Mouse (Mus musculus) layer of hippocampus, adult 18-20 months (tissue): ENCODE results near the gene Sec24b. TPM values are rescaled to one million over a fixed set of nuclear protein-coding genes. Genes with fewer than 3 reads are reported as not detected.
A peak's percentile ranks its signal among the peaks of the same experiment; 100 is the strongest.

Source experiments
- DNase-seq, 2 experiments: peaks; one replicate each; pipeline ENCODE4 v3.0.0; 2022; ENCODE audit warnings: low spot score in 2 of 2
- long read RNA-seq: library from polyadenylated mRNA; stranded (forward); transcript quantifications from one replicate; pipeline ENCODE4 v2.0.0, GENCODE M21; 2021
- total RNA-seq, 2 experiments: library from RNA; stranded (reverse); gene quantifications; 2 replicates each; pipeline ENCODE4 v1.2.3; 2021

Gene Sec24b
- 10 to 100 TPM; 52.5 to 58.7 TPM for total RNA-seq
- long read RNA-seq, full-length matches to known transcripts, result 26 of 52 reads
- long read RNA-seq, partial matches to known transcripts, result 19 of 52 reads
- long read RNA-seq, other reads (novel, unspliced or antisense), result 7 of 52 reads

GRCm38 (mm10) chr3:130061281-130061680 lies at the start of gene Sec24b:
TSS of gene Sec24b (minus strand) at chr3:130061553.
- DNase-seq, result peak in 1 of 2 experiments; percentile 27

- no peak for DNase-seq
Measured at GRCm38 (mm10) chr3:130104471-130104870, 43.1 kb upstream of the Sec24b start.

DNA sequence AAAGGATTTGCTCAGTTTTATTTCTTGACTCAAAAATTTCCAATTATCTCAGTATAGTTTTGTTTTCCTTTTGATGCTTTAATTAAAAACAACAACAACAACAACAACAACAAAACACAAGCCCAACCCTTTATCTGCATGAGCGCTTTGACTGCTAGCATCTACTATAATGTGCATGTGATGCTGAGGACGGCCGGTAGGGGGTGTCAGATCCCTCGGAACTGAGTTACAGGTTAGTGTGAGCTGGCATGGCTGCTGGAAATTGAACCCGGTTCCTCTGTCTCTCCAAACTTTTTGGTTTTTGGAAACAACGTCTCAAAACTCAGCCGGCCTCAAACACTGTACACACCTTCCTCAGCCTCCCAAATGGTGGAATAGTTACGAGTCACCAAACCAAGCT lies 42.1 kb upstream of the Sec24b start:
- no peak for DNase-seq

DNA sequence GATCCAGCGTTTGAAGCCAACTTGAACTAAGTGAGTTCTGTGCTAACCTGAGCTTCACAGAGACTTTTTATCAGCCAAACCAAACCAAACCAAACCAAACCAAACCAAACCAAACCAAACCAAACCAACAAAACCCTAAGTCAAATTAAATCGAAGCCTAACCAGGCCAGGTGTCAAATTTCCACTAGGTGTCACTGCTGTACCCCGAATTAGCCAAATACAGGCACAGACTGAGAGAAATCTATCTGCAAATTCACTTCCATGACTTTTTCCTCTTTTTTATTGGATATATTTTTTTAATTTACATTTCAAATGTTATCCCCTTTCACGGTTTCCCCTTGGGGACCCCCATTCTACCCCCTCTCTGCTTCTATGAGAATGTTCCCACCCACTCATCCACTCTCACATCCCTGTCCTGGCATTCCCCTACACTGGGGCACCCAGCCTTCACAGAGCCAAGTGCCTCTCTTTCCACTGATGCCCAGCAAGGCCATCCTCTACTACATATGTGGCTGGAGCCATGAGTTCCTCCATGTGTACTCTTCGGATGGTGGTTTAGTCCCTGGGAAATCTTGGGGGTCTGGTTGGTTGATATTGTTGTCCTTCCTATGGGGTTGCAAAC lies 33.9 kb upstream of the Sec24b start:
- DNase-seq, result peak; percentile 11 to 79

DNA sequence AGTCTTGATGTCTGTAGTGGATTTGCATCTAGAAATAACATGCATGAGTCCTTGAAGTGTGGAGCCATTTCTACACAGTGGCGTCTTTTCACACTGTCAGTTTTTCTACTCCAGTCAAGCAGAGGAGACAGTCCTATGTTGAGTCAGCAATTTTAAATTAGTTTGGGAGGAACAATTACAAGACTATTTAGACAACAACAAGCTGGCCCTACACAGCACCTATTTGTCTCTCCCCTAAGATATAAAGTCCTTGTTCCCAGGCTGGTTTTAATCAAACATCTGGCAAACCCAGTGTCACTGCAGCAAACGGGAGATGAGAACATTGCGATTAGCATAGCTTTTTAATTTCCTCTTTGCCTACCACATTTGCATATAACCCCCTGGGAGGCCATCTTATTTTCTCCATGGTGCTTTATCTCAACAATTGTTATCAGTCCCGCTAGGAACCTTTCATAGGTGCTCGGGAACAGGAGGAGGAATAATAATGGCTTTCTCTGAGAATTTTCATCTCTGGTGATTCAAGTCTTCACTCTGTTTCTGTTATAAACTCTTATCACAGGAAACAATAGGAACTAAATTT lies 32.9 kb upstream of the Sec24b start:
- no peak for DNase-seq

DNA sequence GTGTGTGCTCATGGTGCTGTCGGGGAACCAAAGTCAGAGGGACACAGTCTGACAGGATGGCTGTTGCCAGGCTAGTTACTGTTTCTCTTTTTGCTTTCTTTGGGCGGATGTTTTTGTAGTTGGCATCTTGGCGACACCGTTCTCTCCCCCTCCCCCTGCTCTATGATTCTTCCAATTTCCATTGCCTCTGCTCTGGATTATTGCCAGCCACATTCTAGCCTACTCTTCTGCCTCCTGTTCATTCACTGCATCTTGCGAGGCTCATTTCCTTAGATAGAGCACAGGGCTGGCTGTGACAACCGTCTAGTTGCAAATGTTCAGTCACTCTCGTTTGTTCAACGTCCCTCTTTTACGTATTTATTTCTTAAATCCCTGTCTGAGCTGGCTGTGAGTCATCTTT lies 29.1 kb upstream of the Sec24b start:
- DNase-seq, result peak in 1 of 2 experiments; percentile 5

GRCm38 (mm10) chr3:130088654-130089053 lies 27.3 kb upstream of the Sec24b start:
- no peak for DNase-seq

DNA sequence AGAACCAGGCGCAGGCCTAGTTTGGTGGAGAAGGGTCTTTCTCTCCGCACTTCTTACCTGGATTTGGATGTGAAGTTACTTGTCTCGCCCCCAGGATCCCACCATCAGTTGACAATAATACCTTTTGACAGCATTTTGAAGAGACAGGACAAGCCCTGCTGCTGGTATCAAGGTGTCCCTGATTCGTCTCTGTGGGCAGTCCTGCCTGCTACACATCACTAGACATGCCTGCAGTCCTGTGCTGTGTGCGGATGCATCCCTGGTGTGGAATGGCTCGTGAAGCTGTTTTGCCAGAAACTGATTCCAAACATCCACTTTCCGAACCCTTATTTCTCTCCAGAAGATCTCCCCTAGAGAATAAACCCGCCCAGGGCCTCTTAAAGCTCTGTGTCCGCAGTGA lies 26.1 kb upstream of the Sec24b start:
- DNase-seq, result no peak

- no peak for DNase-seq
Measured at GRCm38 (mm10) chr3:130086372-130087080, 25.2 kb upstream of the Sec24b start.

- no peak for DNase-seq
Measured at GRCm38 (mm10) chr3:130083312-130083711, 22.0 kb upstream of the Sec24b start.

GRCm38 (mm10) chr3:130080666-130081065 lies 19.3 kb upstream of the Sec24b start:
- DNase-seq, result no peak

DNA sequence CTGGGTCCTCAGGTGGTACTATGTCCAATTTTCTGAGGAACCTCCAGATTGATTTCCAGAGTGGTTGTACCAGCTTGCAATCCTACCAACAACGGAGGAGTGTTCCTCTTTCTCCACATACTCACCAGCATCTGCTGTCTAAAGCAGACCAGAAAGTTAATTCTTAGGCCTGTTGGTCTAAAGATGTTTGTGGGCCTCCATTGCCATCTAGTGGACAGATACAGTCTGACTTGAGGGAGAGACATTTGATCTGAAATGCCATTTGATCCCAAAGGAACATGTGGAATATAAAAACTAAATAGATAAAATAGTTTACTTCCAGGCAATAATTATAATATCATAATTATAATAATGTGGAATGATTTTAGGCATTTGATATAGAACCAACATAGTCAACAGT lies 18.4 kb upstream of the Sec24b start:
- peak; percentile 56 to 86 for DNase-seq

DNA sequence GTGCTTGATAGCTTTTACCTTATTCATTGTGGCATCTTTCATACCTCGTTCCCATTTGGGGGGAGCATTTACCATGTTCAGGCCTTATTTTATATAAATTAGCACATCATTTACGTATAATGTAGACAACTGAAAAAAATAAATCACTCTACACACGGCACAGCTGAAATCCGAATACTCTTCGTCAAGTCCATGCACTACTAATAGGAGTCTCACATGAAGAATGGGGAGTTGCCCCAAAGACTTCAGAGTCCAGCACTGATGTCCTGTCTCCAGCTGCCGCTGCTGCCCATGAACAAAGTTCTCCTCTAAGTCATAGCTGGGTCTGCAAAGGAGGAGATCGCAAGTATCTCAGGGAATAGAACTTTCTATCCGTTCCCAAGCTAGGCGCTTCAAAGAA lies 15.9 kb upstream of the Sec24b start:
- DNase-seq, result no peak

DNA sequence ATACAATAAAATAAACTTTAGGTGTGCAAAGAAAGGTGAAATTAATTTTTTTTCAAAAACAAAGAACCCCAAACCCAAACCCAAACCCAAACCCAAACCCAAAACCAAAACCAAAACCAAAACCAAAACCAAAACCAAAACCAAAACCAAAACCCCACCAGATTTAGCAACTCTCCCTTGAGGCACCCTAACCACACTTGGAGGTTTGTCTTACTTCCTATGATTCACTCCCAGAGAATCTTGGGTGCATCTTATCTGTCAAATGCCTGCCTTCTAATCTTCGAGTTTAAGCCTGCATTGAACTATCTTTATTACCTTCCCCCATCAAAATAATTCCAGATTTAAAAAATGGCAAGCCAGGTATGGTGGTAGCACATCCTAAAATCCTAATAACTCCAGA lies 14.4 kb upstream of the Sec24b start:
- no peak for DNase-seq

- DNase-seq, result no peak
Measured at GRCm38 (mm10) chr3:130073085-130073484, 11.7 kb upstream of the Sec24b start.

- DNase-seq, result no peak
Measured at GRCm38 (mm10) chr3:130071918-130072317, 10.6 kb upstream of the Sec24b start.

GRCm38 (mm10) chr3:130060396-130061029 lies 840 bp downstream of the Sec24b start:
- peak; percentile 66 to 87 for DNase-seq

- DNase-seq, result peak in 1 of 2 experiments; percentile 15
Measured at GRCm38 (mm10) chr3:130059805-130060395, 1.5 kb downstream of the Sec24b start.

- DNase-seq, result no peak
Measured at GRCm38 (mm10) chr3:130058488-130058887, 2.9 kb downstream of the Sec24b start.

GRCm38 (mm10) chr3:130057569-130058345 lies 3.6 kb downstream of the Sec24b start:
- no peak for DNase-seq
